Mouse (Mus musculus): ENCODE data around the gene Uchl5. TPM values are rescaled to one million over a fixed set of nuclear protein-coding genes. Genes with fewer than 3 reads are reported as not detected.

Gene Uchl5
- total and polyA plus RNA-seq, 2 experiments from 2014 or later: 4.4 to 65.1 TPM

DNA sequence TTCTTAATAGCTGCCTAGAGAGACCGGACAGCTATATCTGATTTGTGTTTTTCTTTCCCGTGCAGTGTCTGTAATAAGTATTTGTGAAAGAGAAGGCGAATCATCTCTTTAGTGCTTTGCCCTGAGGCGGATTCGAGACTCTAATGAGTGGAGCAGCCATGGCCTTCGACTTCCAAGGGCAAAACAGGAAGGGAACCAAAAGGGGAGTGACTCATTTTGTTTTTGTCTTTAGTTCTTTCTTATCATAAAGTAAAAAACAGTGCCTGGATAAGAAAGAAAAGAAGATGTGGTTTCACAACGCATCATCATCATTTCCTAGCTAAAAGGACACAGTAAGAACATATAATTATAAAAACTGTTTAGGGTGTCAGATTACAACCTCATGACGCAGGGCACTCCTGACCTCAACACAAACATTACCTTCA, 76.6 kb downstream of the Uchl5 start:
- Histone ChIP-seq H3K27me3 (ENCODE audit: insufficient read depth, low read length) (no peaks in the 10 kb centered on the region), H3K9me3 (ENCODE audit: low read length) (no peaks in the 10 kb centered on the region), H3K27ac (no peak overlapping the region), H3K4me1 (ENCODE audit: insufficient read depth, low read length) (no peaks in the 10 kb centered on the region), H3K4me3 (ENCODE audit: low read length) (no peak overlapping the region), H3K4me2 (ENCODE audit: low read depth, low read length) (no peak overlapping the region), H3K9ac (replicated peaks; ENCODE audit: low read length) (no peak overlapping the region), H3K36me3 (ENCODE audit: insufficient read depth, low read length) (no peaks in the 10 kb centered on the region)
- DNase-seq (ENCODE audit: low spot score) (no peak), ATAC-seq (no peak)
- TF ChIP-seq CTCF (IDR thresholded peaks at IDR 0.05; ENCODE audit: low read depth): no peak
- WGBS: 75% methylated on average over 8 of the region's 8 CpGs

DNA sequence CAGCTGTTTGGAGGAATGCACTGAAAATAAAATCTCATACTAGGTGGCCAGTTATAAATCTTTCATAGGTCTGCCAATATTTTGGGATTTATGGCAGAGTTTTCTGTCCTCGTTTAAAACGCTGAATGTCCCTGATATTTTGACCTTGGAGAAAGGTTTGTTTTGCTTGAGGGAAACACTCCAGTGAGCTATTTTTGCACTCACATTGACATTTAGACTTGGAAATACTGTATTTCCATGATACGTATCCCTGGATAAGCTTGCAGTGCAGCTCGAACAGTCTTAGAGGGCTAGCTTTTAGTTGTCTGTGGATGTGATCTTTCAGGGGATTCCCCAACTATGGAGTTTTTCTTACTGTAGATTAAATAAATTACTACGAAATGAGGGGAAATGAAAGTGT, 78.6 kb downstream of the Uchl5 start:
- Histone ChIP-seq H3K36me3 (ENCODE audit: insufficient read depth, low read length) (no peaks in the 10 kb centered on the region), H3K4me3 (ENCODE audit: low read length) (no peak overlapping the region), H3K4me1 (ENCODE audit: insufficient read depth, low read length) (no peaks in the 10 kb centered on the region), H3K27me3 (ENCODE audit: insufficient read depth, low read length) (no peaks in the 10 kb centered on the region), H3K27ac (no peak overlapping the region), H3K9ac (replicated peaks; ENCODE audit: low read length) (no peak overlapping the region), H3K4me2 (ENCODE audit: low read depth, low read length) (no peak overlapping the region), H3K9me3 (ENCODE audit: low read length) (no peaks in the 10 kb centered on the region)
- no peak for ATAC-seq
- 86% methylated on average over 5 of the region's 5 CpGs for WGBS
- no peak for DNase-seq (ENCODE audit: low spot score)
- no peak for TF ChIP-seq CTCF (IDR thresholded peaks at IDR 0.05; ENCODE audit: low read depth)

Other genes starting within 250 kb of the Uchl5 start
- 12.1 and 13.3 TPM in 2 replicates for gene B3galt2, start 136.6 kb upstream of the Uchl5 start, total RNA-seq (2014; rRNA removed)
- gene B3galt2, start 136.6 kb upstream of the Uchl5 start, polyA plus RNA-seq (2015; fragmentation: Nextera tagmentation; extraction: Ambion mirVana): 7.6 and 8.6 TPM in 2 replicates
- gene Cdc73, start 74.4 kb upstream of the Uchl5 start, total RNA-seq (2014; rRNA removed): 7.1 and 8.5 TPM in 2 replicates
- 15.3 and 15.8 TPM in 2 replicates for gene Cdc73, start 74.4 kb upstream of the Uchl5 start, polyA plus RNA-seq (2015; fragmentation: Nextera tagmentation; extraction: Ambion mirVana)
- 23.4 and 33.0 TPM in 2 replicates for gene Glrx2, start 60.9 kb upstream of the Uchl5 start, total RNA-seq (2014; rRNA removed)
- 114 and 123 TPM in 2 replicates for gene Glrx2, start 60.9 kb upstream of the Uchl5 start, polyA plus RNA-seq (2015; fragmentation: Nextera tagmentation; extraction: Ambion mirVana)
- gene Trove2, start 204 bp upstream of the Uchl5 start, total RNA-seq (2014; rRNA removed): 28.6 and 29.1 TPM in 2 replicates
- gene Trove2, start 204 bp upstream of the Uchl5 start, polyA plus RNA-seq (2015; fragmentation: Nextera tagmentation; extraction: Ambion mirVana): 24.2 and 24.6 TPM in 2 replicates
- gene Rgs2, start 226.9 kb downstream of the Uchl5 start, total RNA-seq (2014; rRNA removed): 13.6 and 14.9 TPM in 2 replicates
- 70.7 and 71.1 TPM in 2 replicates for gene Rgs2, start 226.9 kb downstream of the Uchl5 start, polyA plus RNA-seq (2015; fragmentation: Nextera tagmentation; extraction: Ambion mirVana)

Data from hindbrain, postnatal 0 days (tissue).